Mouse (Mus musculus) kidney, adult 2 months (tissue): ENCODE data around the gene Olfr862. TPM values are rescaled to one million over a fixed set of nuclear protein-coding genes. Genes with fewer than 3 reads are reported as not detected.

Experiments
- DNase-seq: peaks from one replicate; pipeline ENCODE4 v3.0.0; 2021
- H3K27ac ChIP-seq: fragments of 200-500 bp; 2 replicates; pipeline ENCODE4 v1.5.1; 2012; ENCODE audit warnings: low read depth, low read length, control low read depth, inconsistent platforms; ENCODE audit not compliant: insufficient read depth
- H3K27me3 ChIP-seq: fragments of 200-500 bp; replicated peaks from 2 replicates; pipeline ENCODE4 v1.6.1; 2012; ENCODE audit warnings: mild to moderate bottlenecking, moderate library complexity, low read length, inconsistent platforms; ENCODE audit not compliant: control insufficient read depth, insufficient read depth
- H3K36me3 ChIP-seq: fragments of 200-500 bp; 2 replicates; pipeline ENCODE4 v1.6.1; 2012; ENCODE audit warnings: mild to moderate bottlenecking, moderate library complexity, low read length, inconsistent platforms; ENCODE audit not compliant: control insufficient read depth, insufficient read depth
- H3K4me1 ChIP-seq: fragments of 200-500 bp; 2 replicates; pipeline ENCODE4 v1.6.1; 2011; ENCODE audit warnings: low read length; ENCODE audit not compliant: control insufficient read depth, insufficient read depth
- H3K4me3 ChIP-seq: fragments of 200-500 bp; 2 replicates; pipeline ENCODE4 v1.5.1; 2011; ENCODE audit warnings: mild to moderate bottlenecking, low read depth, low read length, control low read depth; ENCODE audit not compliant: insufficient read depth
- CTCF ChIP-seq: fragments of 200-500 bp; conservative IDR thresholded peaks from 2 replicates; pipeline ENCODE4 v1.5.1; 2011; ENCODE audit warnings: low read depth, mild to moderate bottlenecking, control low read depth, low read length, moderate library complexity, mixed read lengths; ENCODE audit not compliant: insufficient read depth, insufficient read length
- POLR2A ChIP-seq: fragments of 200-500 bp; IDR thresholded peaks from one replicate; pipeline ENCODE4 v1.6.1; 2011; ENCODE audit warnings: low read depth, low read length, control low read depth
- WGBS: fragments of 180-500 bp; shearing (Covaris S2); methylation state at CpG from one replicate; pipeline ENCODE4 v1.1.7; 2018; 5-methylcytosine and 5-hydroxymethylcytosine counted together
- polyA plus RNA-seq: library from polyadenylated mRNA; depleted of rRNA; stranded (reverse); fragments of >200 nt; gene quantifications from 2 replicates; pipeline ENCODE4 v1.2.3, GENCODE M21; 2012; rRNA removed

The Olfr862 gene
- not detected in 2 replicates for polyA plus RNA-seq

DNA sequence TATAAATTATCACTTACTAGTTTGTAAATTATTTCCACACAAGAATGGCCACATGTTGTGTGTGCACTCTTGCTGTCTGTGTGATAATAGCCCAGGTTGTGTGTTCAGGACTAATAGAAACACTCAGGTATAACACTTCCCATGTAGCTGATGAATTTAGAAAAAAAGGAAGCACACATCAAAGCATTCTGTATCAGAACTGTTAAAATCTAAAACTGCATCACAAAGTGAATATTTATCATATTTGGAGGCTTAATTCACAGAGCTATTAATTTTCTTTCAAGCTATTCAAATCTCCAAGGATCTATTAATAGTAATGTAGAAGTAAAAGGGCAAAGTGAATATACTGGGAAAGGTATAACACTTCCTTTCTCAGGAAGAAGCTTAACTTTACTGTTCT is at the start of gene Olfr862:
TSS of gene Olfr862 (minus strand) at position 101 of the 400 bp plus-strand sequence.
- no peaks in the 10 kb centered on the region for H3K4me1 ChIP-seq
- H3K27me3 ChIP-seq = no peaks in the 10 kb centered on the region

DNA sequence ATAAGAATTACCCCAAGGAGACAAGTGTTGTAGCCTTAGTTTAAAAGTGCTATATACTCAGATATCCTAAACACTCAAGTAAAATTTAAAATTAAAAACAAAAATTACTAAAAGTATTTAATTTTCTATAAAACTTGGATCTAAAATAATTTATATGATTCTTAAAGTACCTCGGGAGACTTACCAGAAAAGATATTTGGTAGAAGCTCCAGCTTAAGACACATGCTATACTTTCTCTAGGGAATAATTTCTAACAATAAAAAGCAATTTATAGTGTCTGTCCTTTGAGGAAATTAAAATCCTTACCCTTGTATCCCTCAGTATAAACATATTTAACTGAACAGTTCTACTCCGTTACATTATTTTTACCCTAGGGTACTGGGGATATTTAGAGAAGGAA is 28.8 kb upstream of the Olfr862 start, which contains the start of gene Olfr77:
TSS of gene Olfr77 (plus strand) at position 301 of the 400 bp plus-strand sequence.
- Histone ChIP-seq H3K27ac (no peak within 1 kb of the TSS), H3K36me3 (no peaks in the 10 kb centered on the region), H3K4me3 (no peak within 1 kb of the TSS), H3K4me1 (no peaks in the 10 kb centered on the region), H3K27me3 (no peaks in the 10 kb centered on the region)
- no peak for DNase-seq
- 90% methylated on average over 2 of the region's 2 CpGs for WGBS
- TF ChIP-seq POLR2A (no peak), CTCF (no peak)

More for the DNA sequence above, at the start of gene Olfr862:
- TF ChIP-seq POLR2A = no peak
- TF ChIP-seq CTCF = no peak
- H3K4me3 ChIP-seq = no peak within 1 kb of the TSS
- DNase-seq = no peak
- no peak within 1 kb of the TSS for H3K27ac ChIP-seq
- no peaks in the 10 kb centered on the region for H3K36me3 ChIP-seq

DNA sequence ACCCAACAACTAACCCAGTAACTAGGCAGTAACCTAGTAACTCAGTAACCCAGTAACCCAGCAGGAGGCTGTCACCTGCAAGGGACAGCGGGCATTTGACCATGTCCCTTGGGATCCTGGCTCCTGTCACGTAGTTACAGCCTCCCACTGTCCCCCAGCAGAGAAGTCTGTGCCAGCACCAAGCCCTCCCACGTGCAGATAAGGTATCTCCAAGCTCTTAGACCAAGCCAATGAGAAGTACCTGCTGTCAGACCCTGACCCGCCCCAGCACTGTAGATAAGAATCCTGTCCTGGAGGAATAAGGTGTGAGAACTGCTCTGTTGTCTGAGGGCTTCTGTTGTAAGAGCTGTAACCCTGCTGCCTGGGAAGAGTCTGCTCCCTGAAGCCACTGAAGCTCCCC is 23.4 kb upstream of the Olfr862 start:
- Histone ChIP-seq H3K4me3 (no peak overlapping the region), H3K27ac (no peak overlapping the region), H3K36me3 (no peaks in the 10 kb centered on the region), H3K27me3 (no peaks in the 10 kb centered on the region), H3K4me1 (no peaks in the 10 kb centered on the region)
- 51% methylated on average over 4 of the region's 4 CpGs for WGBS
- DNase-seq = no peak
- TF ChIP-seq CTCF = no peak
- no peak for TF ChIP-seq POLR2A

DNA sequence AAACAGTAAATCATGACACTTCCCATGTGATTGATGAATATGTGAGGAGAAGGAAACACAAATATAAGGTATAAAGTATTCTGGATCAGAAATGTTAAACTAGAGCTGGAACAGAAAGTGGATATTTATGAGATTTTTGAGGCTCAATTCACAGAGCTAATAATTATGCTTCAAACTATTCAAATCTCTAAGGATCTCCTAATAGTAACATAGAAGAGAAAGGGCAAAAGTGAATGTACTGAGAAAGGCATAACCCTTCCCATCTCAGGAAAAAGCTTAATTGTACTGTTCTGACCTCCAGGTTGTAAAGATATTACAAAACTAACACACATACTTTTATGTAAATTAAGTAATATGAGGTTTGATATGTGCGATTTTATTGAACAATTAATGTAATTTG is 38.2 kb downstream of the Olfr862 start, which contains the start of gene Olfr860:
TSS of gene Olfr860 (minus strand) at position 101 of the 400 bp plus-strand sequence.
- Histone ChIP-seq H3K36me3 (no peaks in the 10 kb centered on the region), H3K4me1 (no peaks in the 10 kb centered on the region), H3K27me3 (no peaks in the 10 kb centered on the region), H3K4me3 (no peak within 1 kb of the TSS), H3K27ac (no peak within 1 kb of the TSS)
- no peak for TF ChIP-seq CTCF
- DNase-seq = no peak
- WGBS = 78% methylated on average over 1 of the region's 1 CpGs

Other genes starting within 250 kb of the Olfr862 start
- not detected in 2 replicates for gene Olfr857, start 178.6 kb downstream of the Olfr862 start, polyA plus RNA-seq
- gene Olfr58, start 107.7 kb downstream of the Olfr862 start, polyA plus RNA-seq = not detected in 2 replicates
- not detected in 2 replicates for gene Olfr859, start 83.1 kb downstream of the Olfr862 start, polyA plus RNA-seq
- not detected in 2 replicates for gene Olfr860, start 38.3 kb downstream of the Olfr862 start, polyA plus RNA-seq
- not detected in 2 replicates for gene Olfr77, start 28.9 kb upstream of the Olfr862 start, polyA plus RNA-seq
- not detected in 2 replicates for gene Olfr866, start 140.0 kb upstream of the Olfr862 start, polyA plus RNA-seq
- gene Olfr867, start 169.6 kb upstream of the Olfr862 start, polyA plus RNA-seq = not detected in 2 replicates
- not detected in 2 replicates for gene Olfr868, start 210.6 kb upstream of the Olfr862 start, polyA plus RNA-seq
- not detected in 2 replicates for gene Olfr869, start 241.0 kb upstream of the Olfr862 start, polyA plus RNA-seq